ENCODE assay signal across 19 mouse cellular contexts in the genomic region with DNA sequence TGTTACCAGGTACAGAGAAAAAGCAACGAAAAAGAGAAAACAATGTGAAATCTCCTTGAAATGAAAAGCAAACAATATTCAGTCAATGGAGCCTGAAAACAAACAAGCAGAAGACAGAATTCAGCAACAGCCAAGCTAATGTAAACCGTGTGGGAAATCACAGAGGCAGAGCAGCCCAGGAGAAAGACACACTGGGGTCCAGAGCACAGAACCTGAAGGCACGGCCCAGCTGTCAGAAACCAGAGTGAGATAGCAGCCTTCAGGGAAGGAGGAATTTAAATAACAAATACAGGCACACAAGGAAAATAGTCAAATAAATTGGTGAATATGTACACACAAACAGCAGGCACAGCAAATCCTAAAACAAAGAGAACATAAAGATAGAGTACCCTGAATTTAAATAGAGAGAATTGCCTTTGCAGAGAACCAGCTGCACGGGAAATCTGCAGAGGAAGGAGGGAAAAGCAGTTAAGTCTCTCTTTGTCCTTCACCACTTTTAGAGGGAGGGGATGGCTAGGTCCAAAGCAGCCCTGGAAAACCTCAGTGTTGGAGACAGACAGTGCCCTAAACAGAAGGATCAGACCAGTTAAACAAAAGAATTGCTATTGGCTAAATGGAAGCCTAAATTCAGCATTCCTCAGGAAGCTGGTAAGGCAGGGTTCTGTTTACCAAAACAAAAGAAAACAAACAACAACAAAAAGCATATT.
DNase-seq lines count a peak whose midpoint lies in the region; ATAC-seq lines count a peak whose summit lies in the region.
"Had no signal": no experiment of that assay in that cellular context is flagged by ENCODE, and none has a peak within 500 bp of the region (broad histone marks: within the 10 kb centered on the region; RNA-seq: fewer than 3 reads in every experiment).

No protein-coding gene starts in this region.

- no peaks in the 10 kb centered on the region for H3K9me3 ChIP-seq in forebrain, embryonic 12.5 days
- H3K9me3 ChIP-seq in hindbrain, embryonic 14.5 days (ENCODE audit: control insufficient read depth, low read length): no peaks in the 10 kb centered on the region
- no peaks in the 10 kb centered on the region for H3K9me3 ChIP-seq in neural tube, embryonic 12.5 days
- H3K9me3 ChIP-seq in heart, embryonic 11.5 days (replicated peaks; ENCODE audit: control insufficient read depth, low read length): no peaks in the 10 kb centered on the region
- H3K9me3 ChIP-seq: embryonic facial prominence, embryonic 13.5 days; heart, embryonic 10.5 days had no signal

- H3K9ac ChIP-seq in forebrain, embryonic 12.5 days: no peak overlapping the region
- H3K9ac ChIP-seq in hindbrain, embryonic 14.5 days: no peak overlapping the region
- H3K9ac ChIP-seq in neural tube, embryonic 12.5 days: no peak overlapping the region
- no peak overlapping the region for H3K9ac ChIP-seq in heart, embryonic 11.5 days (ENCODE audit: low read depth, low read length)
- H3K9ac ChIP-seq: embryonic facial prominence, embryonic 13.5 days had no signal

- no peaks in the 10 kb centered on the region for H3K27me3 ChIP-seq in forebrain, embryonic 12.5 days
- H3K27me3 ChIP-seq in hindbrain, embryonic 14.5 days (ENCODE audit: control insufficient read depth, insufficient read depth, low read length): no peaks in the 10 kb centered on the region
- H3K27me3 ChIP-seq in neural tube, embryonic 12.5 days (replicated peaks): no peaks in the 10 kb centered on the region
- H3K27me3 ChIP-seq in heart, embryonic 11.5 days (ENCODE audit: control insufficient read depth, insufficient read depth, low read length): no peaks in the 10 kb centered on the region
- H3K27me3 ChIP-seq: embryonic facial prominence, embryonic 13.5 days had no signal

- H3K4me3 ChIP-seq in forebrain, embryonic 12.5 days (replicated peaks): no peak overlapping the region
- no peak overlapping the region for H3K4me3 ChIP-seq in hindbrain, embryonic 14.5 days (replicated peaks; ENCODE audit: low read length)
- no peak overlapping the region for H3K4me3 ChIP-seq in neural tube, embryonic 12.5 days
- H3K4me3 ChIP-seq in heart, embryonic 11.5 days (ENCODE audit: low read depth, low read length): no peak overlapping the region
- H3K4me3 ChIP-seq: embryonic facial prominence, embryonic 13.5 days; heart, embryonic 10.5 days had no signal

- peak; percentile 24 for DNase-seq in embryo, embryonic 10.5 days (ENCODE audit: low spot score)
- no peak for DNase-seq in embryo, embryonic 10 days (ENCODE audit: low spot score)
- DNase-seq in hindbrain, embryonic 14.5 days (ENCODE audit: low spot score): no peak
- DNase-seq in thymus, postnatal 0 days (ENCODE audit: low spot score): no peak
- no peak for DNase-seq in heart, adult 18-20 months
- DNase-seq: adrenal gland, postnatal 25 days; cerebellum, adult 9-10 months; gastrocnemius, postnatal 14 days; kidney, postnatal 14 days; lung, adult 2 months; lung, postnatal 4 days; right cerebral cortex, postnatal 4 days had no signal

- no peak overlapping the region for H3K4me2 ChIP-seq in forebrain, embryonic 12.5 days
- H3K4me2 ChIP-seq in hindbrain, embryonic 14.5 days (replicated peaks): no peak overlapping the region
- H3K4me2 ChIP-seq in neural tube, embryonic 12.5 days (replicated peaks): no peak overlapping the region
- no peak overlapping the region for H3K4me2 ChIP-seq in heart, embryonic 11.5 days
- H3K4me2 ChIP-seq: embryonic facial prominence, embryonic 13.5 days had no signal

- 10% methylated on average over 4 of the region's 4 CpGs for WGBS in forebrain, embryonic 12.5 days
- WGBS in hindbrain, embryonic 14.5 days: 14% methylated on average over 4 of the region's 4 CpGs
- 21% methylated on average over 4 of the region's 4 CpGs for WGBS in neural tube, embryonic 12.5 days
- 21% methylated on average over 4 of the region's 4 CpGs for WGBS in heart, embryonic 11.5 days (ENCODE audit: insufficient replicate concordance)

- H3K36me3 ChIP-seq in forebrain, embryonic 12.5 days (replicated peaks): no peaks in the 10 kb centered on the region
- H3K36me3 ChIP-seq in hindbrain, embryonic 14.5 days (replicated peaks; ENCODE audit: control insufficient read depth, insufficient read depth): no peaks in the 10 kb centered on the region
- H3K36me3 ChIP-seq in neural tube, embryonic 12.5 days: no peaks in the 10 kb centered on the region
- no peaks in the 10 kb centered on the region for H3K36me3 ChIP-seq in heart, embryonic 11.5 days (ENCODE audit: control insufficient read depth, insufficient read depth, low read length)
- H3K36me3 ChIP-seq: embryonic facial prominence, embryonic 13.5 days; heart, embryonic 10.5 days had no signal

- 0 out of 2 replicates have a peak overlapping the region, but pooled peaks have one; percentile 21 for H3K27ac ChIP-seq in forebrain, embryonic 12.5 days
- H3K27ac ChIP-seq in hindbrain, embryonic 14.5 days: no peak overlapping the region
- H3K27ac ChIP-seq in neural tube, embryonic 12.5 days: no peak overlapping the region
- no peak overlapping the region for H3K27ac ChIP-seq in heart, embryonic 11.5 days (ENCODE audit: low read depth, low read length)
- H3K27ac ChIP-seq: embryonic facial prominence, embryonic 13.5 days; heart, embryonic 10.5 days had no signal

- ATAC-seq in forebrain, embryonic 12.5 days (ENCODE audit: low FRiP score): peak; percentile 66
- peak; percentile 77; the same call in 1 of the 2 replicates for ATAC-seq in hindbrain, embryonic 14.5 days (ENCODE audit: low FRiP score)
- peak; percentile 75 for ATAC-seq in neural tube, embryonic 12.5 days (ENCODE audit: low FRiP score, low read depth)
- no peak for ATAC-seq in heart, embryonic 11.5 days (replicated peaks; ENCODE audit: insufficient number of reproducible peaks, low FRiP score, low TSS enrichment)
- ATAC-seq: activated CD4-positive, CD25-positive, alpha-beta regulatory T cell, adult 4 months; intestine, embryonic 16.5 days had no signal

- H3K4me1 ChIP-seq in forebrain, embryonic 12.5 days: peaks cover 15% of the 10 kb centered on the region; the same call in 1 of the 2 replicates
- peaks cover 6% of the 10 kb centered on the region; the same call in 1 of the 2 replicates for H3K4me1 ChIP-seq in hindbrain, embryonic 14.5 days (replicated peaks; ENCODE audit: control insufficient read depth, insufficient read depth, low read length)
- 0 out of 2 replicates have a peak, but pooled peaks cover 3% of the 10 kb centered on the region for H3K4me1 ChIP-seq in neural tube, embryonic 12.5 days
- no peaks in the 10 kb centered on the region for H3K4me1 ChIP-seq in heart, embryonic 11.5 days (ENCODE audit: control insufficient read depth, insufficient read depth, low read length)
- H3K4me1 ChIP-seq: heart, embryonic 10.5 days had no signal
